Mouse (Mus musculus) liver, adult 2 months (tissue): ENCODE measurements around the gene Cdk4. TPM values are rescaled to one million over a fixed set of nuclear protein-coding genes. Genes with fewer than 3 reads are reported as not detected.

Source experiments
- DNase-seq: peaks from one replicate; pipeline ENCODE4 v3.0.0-alpha.2; 2011; ENCODE audit warnings: low read depth, low spot score; ENCODE audit errors: extremely low read depth
- H3K27ac ChIP-seq: fragments of 200-500 bp; replicated peaks from 2 replicates; pipeline ENCODE4 v1.5.1; 2012; ENCODE audit warnings: low read depth, mild to moderate bottlenecking, control low read depth, inconsistent platforms, low read length; ENCODE audit not compliant: insufficient read depth
- H3K27me3 ChIP-seq: fragments of 200-500 bp; 2 replicates; pipeline ENCODE4 v1.6.1; 2012; ENCODE audit warnings: mild to moderate bottlenecking, moderate library complexity, low read length, inconsistent platforms; ENCODE audit not compliant: control insufficient read depth, insufficient read depth
- H3K36me3 ChIP-seq: fragments of 200-500 bp; 2 replicates; pipeline ENCODE4 v1.6.1; 2012; ENCODE audit warnings: low read length, inconsistent platforms; ENCODE audit not compliant: control insufficient read depth, insufficient read depth
- H3K4me1 ChIP-seq: fragments of 200-500 bp; 2 replicates; pipeline ENCODE4 v1.6.1; 2011; ENCODE audit warnings: low read length; ENCODE audit not compliant: control insufficient read depth, insufficient read depth
- H3K4me3 ChIP-seq: fragments of 200-500 bp; 2 replicates; pipeline ENCODE4 v1.5.1; 2011; ENCODE audit warnings: low read depth, mild to moderate bottlenecking, control low read depth, low read length, moderate library complexity; ENCODE audit not compliant: insufficient read depth
- H3K79me2 ChIP-seq: fragments of 200-500 bp; 2 replicates; pipeline ENCODE4 v1.6.1; 2012; ENCODE audit warnings: inconsistent platforms, mild to moderate bottlenecking, low read length, moderate library complexity; ENCODE audit not compliant: control insufficient read depth, insufficient read depth
- H3K9ac ChIP-seq: fragments of 200-500 bp; 2 replicates; pipeline ENCODE4 v1.6.1; 2012; ENCODE audit warnings: low read depth, mild to moderate bottlenecking, control low read depth, inconsistent platforms, low read length
- CTCF ChIP-seq: fragments of 200-500 bp; IDR thresholded peaks from 2 replicates; pipeline ENCODE4 v1.5.1; 2011; ENCODE audit warnings: low read depth, low read length, control low read depth
- POLR2A ChIP-seq: fragments of 200-500 bp; IDR thresholded peaks from 2 replicates; pipeline ENCODE4 v1.6.1; 2011; ENCODE audit warnings: low read length, control low read depth; ENCODE audit not compliant: insufficient read depth; ENCODE audit errors: extremely low read depth
- WGBS: fragments of 180-500 bp; shearing (Covaris S2); methylation state at CpG from one replicate; pipeline ENCODE4 v1.1.7; 2018; 5-methylcytosine and 5-hydroxymethylcytosine counted together
- polyA plus RNA-seq: library from polyadenylated mRNA; depleted of rRNA; stranded (reverse); fragments of >200 nt; gene quantifications from 2 replicates; pipeline ENCODE4 v1.2.3, GENCODE M21; 2012
- total RNA-seq: library from RNA; depleted of rRNA; stranded (reverse); fragments of >200 nt; gene quantifications from 2 replicates; pipeline ENCODE4 v1.2.3, GENCODE M21; 2014

Cdk4 gene
- total and polyA plus RNA-seq, 2 experiments = 37.9 to 58.7 TPM

GRCm38 (mm10) chr10:127033301-127033741, 30.0 kb upstream of the Cdk4 start:
- no peaks in the 10 kb centered on the region for H3K4me1 ChIP-seq
- no peak for TF ChIP-seq CTCF
- no peak for TF ChIP-seq POLR2A
- WGBS = 60% methylated on average over 8 of the region's 8 CpGs

GRCm38 (mm10) chr10:127036273-127036672, 27.1 kb upstream of the Cdk4 start:
- DNase-seq = peak; percentile 61
- 49% methylated on average over 12 of the region's 12 CpGs for WGBS
- no peak for TF ChIP-seq CTCF
- no peak for TF ChIP-seq POLR2A
- Histone ChIP-seq H3K36me3 (no peaks in the 10 kb centered on the region), H3K9ac (no peak overlapping the region), H3K4me3 (no peak overlapping the region), H3K4me1 (peaks cover 3% of the 10 kb centered on the region; the same call in 1 of the 2 replicates), H3K27me3 (no peaks in the 10 kb centered on the region), H3K27ac (no peak overlapping the region), H3K79me2 (no peaks in the 10 kb centered on the region)

More at GRCm38 (mm10) chr10:127033301-127033741, 30.0 kb upstream of the Cdk4 start:
- H3K9ac ChIP-seq = no peak overlapping the region
- H3K27me3 ChIP-seq = no peaks in the 10 kb centered on the region
- H3K27ac ChIP-seq = no peak overlapping the region
- 0 out of 2 replicates have a peak, but pooled peaks cover under 1% of the 10 kb centered on the region for H3K36me3 ChIP-seq
- DNase-seq = no peak
- no peaks in the 10 kb centered on the region for H3K79me2 ChIP-seq
- H3K4me3 ChIP-seq = no peak overlapping the region

- H3K4me3 ChIP-seq = no peak overlapping the region
- peaks cover 5% of the 10 kb centered on the region; the same call in 1 of the 2 replicates for H3K4me1 ChIP-seq
- DNase-seq = no peak
- 73% methylated on average over 12 of the region's 12 CpGs for WGBS
- TF ChIP-seq POLR2A (no peak), CTCF (no peak)
- H3K79me2 ChIP-seq = no peaks in the 10 kb centered on the region
- H3K27me3 ChIP-seq = no peaks in the 10 kb centered on the region
- H3K36me3 ChIP-seq = no peaks in the 10 kb centered on the region
- no peak overlapping the region for H3K9ac ChIP-seq
- no peak overlapping the region for H3K27ac ChIP-seq
Observed at GRCm38 (mm10) chr10:127037641-127038040, 25.7 kb upstream of the Cdk4 start.

- TF ChIP-seq CTCF (no peak), POLR2A (no peak)
- no peak for DNase-seq
- no peak overlapping the region for H3K27ac ChIP-seq
- peak overlapping the region; percentile 84 for H3K4me3 ChIP-seq
- peak overlapping the region; percentile 47 for H3K9ac ChIP-seq
- no peaks in the 10 kb centered on the region for H3K79me2 ChIP-seq
- no peaks in the 10 kb centered on the region for H3K36me3 ChIP-seq
- 4% methylated on average over 20 of the region's 20 CpGs for WGBS
- peaks cover 5% of the 10 kb centered on the region; the same call in 1 of the 2 replicates for H3K4me1 ChIP-seq
- no peaks in the 10 kb centered on the region for H3K27me3 ChIP-seq
Observed at GRCm38 (mm10) chr10:127040569-127041214, 22.6 kb upstream of the Cdk4 start.

- Histone ChIP-seq H3K4me3 (peak within 1 kb of the TSS; percentile 84), H3K27ac (no peak within 1 kb of the TSS; the same call in 1 of the 2 replicates), H3K36me3 (no peaks in the 10 kb centered on the region), H3K9ac (peak within 1 kb of the TSS; percentile 71), H3K79me2 (no peaks in the 10 kb centered on the region), H3K4me1 (peaks cover 5% of the 10 kb centered on the region; the same call in 1 of the 2 replicates), H3K27me3 (no peaks in the 10 kb centered on the region)
- no peak for DNase-seq
- TF ChIP-seq CTCF = no peak
- no peak for TF ChIP-seq POLR2A
- under 1% methylated on average over 28 of the region's 28 CpGs for WGBS
Observed at GRCm38 (mm10) chr10:127041274-127041766, 22.0 kb upstream of the Cdk4 start, which contains the start of the genes Mettl1 and Eef1akmt3. Mettl1 (plus strand) TSS chr10:127041414. Eef1akmt3 (minus strand) TSS chr10:127041513.
